In the genomic region with DNA sequence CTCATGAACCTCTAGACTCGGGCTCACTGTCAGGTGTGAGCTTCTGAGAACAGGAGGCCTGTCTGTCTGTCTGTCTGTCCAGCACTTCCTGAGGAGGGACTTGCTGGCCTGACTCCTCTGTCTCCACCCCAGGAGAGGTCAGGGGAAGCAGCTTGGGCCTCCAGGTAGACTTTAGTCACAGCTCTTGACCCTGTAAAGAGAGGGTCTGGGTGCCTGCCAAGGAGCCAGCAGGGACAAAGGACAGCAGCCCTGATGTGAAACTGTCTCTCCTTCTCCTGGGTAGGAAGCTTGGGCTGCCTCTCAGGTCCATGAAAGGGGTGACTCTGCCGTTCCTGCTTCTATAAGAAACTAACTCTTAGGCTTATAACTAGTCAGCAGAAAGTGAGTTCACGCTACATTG, we compare ENCODE assay signal across 9 mouse cellular contexts.
A peak's percentile ranks its signal among the peaks of the same experiment; 100 is the strongest.
DNase-seq lines count a peak whose midpoint lies in the region; ATAC-seq and TF ChIP-seq lines count a peak whose summit lies in the region.
"Had no signal": no experiment of that assay in that cellular context is flagged by ENCODE, and none has a peak within 500 bp of the region (broad histone marks: within the 10 kb centered on the region; RNA-seq: fewer than 3 reads in every experiment).

No protein-coding gene starts in this region.

- no peak overlapping the region for H3K4me2 ChIP-seq in forebrain, embryonic 16.5 days (ENCODE audit: low read length)
- H3K4me2 ChIP-seq in stomach, embryonic 16.5 days (ENCODE audit: low read depth, low read length), result no peak overlapping the region

- H3K27me3 ChIP-seq in thymus, adult 2 months (ENCODE audit: control insufficient read depth, insufficient read depth, low read length), result no peaks in the 10 kb centered on the region
- no peaks in the 10 kb centered on the region for H3K27me3 ChIP-seq in forebrain, embryonic 16.5 days (replicated peaks; ENCODE audit: control insufficient read depth, insufficient read depth, low read length)
- no peaks in the 10 kb centered on the region for H3K27me3 ChIP-seq in stomach, embryonic 16.5 days (ENCODE audit: control insufficient read depth, insufficient read depth, low read length)

- intact Hi-C loops in left cerebral cortex, postnatal 4 days (cut with DNase I), result no loop called here

- ATAC-seq in forebrain, embryonic 16.5 days, result no peak
- no peak for ATAC-seq in stomach, embryonic 16.5 days (ENCODE audit: insufficient read depth, low FRiP score)

- H3K36me3 ChIP-seq in thymus, adult 2 months (ENCODE audit: control insufficient read depth, insufficient read depth, low read length), result no peaks in the 10 kb centered on the region
- no peaks in the 10 kb centered on the region for H3K36me3 ChIP-seq in forebrain, embryonic 16.5 days (ENCODE audit: control insufficient read depth, insufficient read depth)
- H3K36me3 ChIP-seq in stomach, embryonic 16.5 days (ENCODE audit: control insufficient read depth, insufficient read depth, low read length), result no peaks in the 10 kb centered on the region

- H3K4me1 ChIP-seq in thymus, adult 2 months (replicated peaks; ENCODE audit: control insufficient read depth, insufficient read depth, low read length), result peaks cover 22% of the 10 kb centered on the region
- H3K4me1 ChIP-seq in forebrain, embryonic 16.5 days (replicated peaks; ENCODE audit: control insufficient read depth, insufficient read depth, low read length), result peaks cover 26% of the 10 kb centered on the region
- H3K4me1 ChIP-seq in stomach, embryonic 16.5 days (ENCODE audit: control insufficient read depth, insufficient read depth, low read length), result peaks cover 20% of the 10 kb centered on the region

- peak overlapping the region; percentile 77 for H3K27ac ChIP-seq in thymus, adult 2 months (ENCODE audit: control insufficient read depth, insufficient read depth, low read length)
- H3K27ac ChIP-seq in forebrain, embryonic 16.5 days (ENCODE audit: low read length), result 0 out of 2 replicates have a peak overlapping the region, but pooled peaks have one; percentile 6
- H3K27ac ChIP-seq in stomach, embryonic 16.5 days (ENCODE audit: low read length), result peak overlapping the region; percentile 56

- no peak overlapping the region for H3K9ac ChIP-seq in forebrain, embryonic 16.5 days (replicated peaks; ENCODE audit: low read depth, low read length)
- 0 out of 2 replicates have a peak overlapping the region, but pooled peaks have one; percentile 2 for H3K9ac ChIP-seq in stomach, embryonic 16.5 days (ENCODE audit: low read length)
- H3K9ac ChIP-seq: liver, embryonic 14.5 days had no signal

- H3K4me3 ChIP-seq in thymus, adult 2 months (ENCODE audit: control insufficient read depth, insufficient read depth, low read length), result no peak overlapping the region
- no peak overlapping the region for H3K4me3 ChIP-seq in forebrain, embryonic 16.5 days (replicated peaks; ENCODE audit: low read length)
- H3K4me3 ChIP-seq in stomach, embryonic 16.5 days (replicated peaks; ENCODE audit: low read length), result no peak overlapping the region

- DNase-seq in thymus, adult 2 months, result peak; percentile 19
- no peak for DNase-seq in thymus, adult 18-20 months
- peak; percentile 85 to 90 for DNase-seq in kidney, postnatal 25 days
- DNase-seq in ovary, postnatal 14 days (ENCODE audit: low spot score), result no peak
- DNase-seq in gastrocnemius, postnatal 10 days, result no peak
- DNase-seq in left cerebral cortex, postnatal 4 days, result no peak

- WGBS in thymus, adult 2 months, result 59% methylated on average over 3 of the region's 3 CpGs
- WGBS in forebrain, embryonic 16.5 days, result 70% methylated on average over 3 of the region's 3 CpGs
- WGBS in stomach, embryonic 16.5 days, result 50% methylated on average over 3 of the region's 3 CpGs

- no peaks in the 10 kb centered on the region for H3K9me3 ChIP-seq in forebrain, embryonic 16.5 days (ENCODE audit: control insufficient read depth, low read length)
- no peaks in the 10 kb centered on the region for H3K9me3 ChIP-seq in stomach, embryonic 16.5 days (replicated peaks; ENCODE audit: control insufficient read depth, low read length)

- no peak for TF ChIP-seq POLR2A in thymus, adult 2 months (IDR thresholded peaks at IDR 0.05; ENCODE audit: control insufficient read depth, extremely low read depth, insufficient read depth, low read length, poor library complexity)

- TF ChIP-seq CTCF in thymus, adult 2 months (IDR thresholded peaks at IDR 0.05; ENCODE audit: borderline replicate concordance, control insufficient read depth, extremely low read depth, insufficient read depth, low read length, poor library complexity), result no peak

Comparison
In these comparisons a context has a peak if more than half of its experiments do, and no peak if none do; other contexts are left out.
1. DNase-seq: peak in thymus, adult 2 months (single experiment) and kidney, postnatal 25 days (2 of 2); none in thymus, adult 18-20 months (0 of 2), ovary, postnatal 14 days (single experiment), gastrocnemius, postnatal 10 days (single experiment) and left cerebral cortex, postnatal 4 days (single experiment).
2. H3K27ac ChIP-seq: peak in every context shown above with its lines; median percentile 77 in thymus, adult 2 months; 56 in stomach, embryonic 16.5 days; 6 in forebrain, embryonic 16.5 days.